Mouse (Mus musculus): ENCODE data around the gene H6pd. TPM values are rescaled to one million over a fixed set of nuclear protein-coding genes. Genes with fewer than 3 reads are reported as not detected.

H6pd gene
- total and polyA plus RNA-seq, 3 experiments, result 6.9 to 10.8 TPM; not detected in 1

- no peaks in the 10 kb centered on the region for H3K9me3 ChIP-seq (replicated peaks; ENCODE audit: insufficient read depth, low read length)
- H3K27me3 ChIP-seq (ENCODE audit: control insufficient read depth in 1 of 2, insufficient read depth in 2 of 2, low read length in 2 of 2), result peaks cover 7 to 8% of the 10 kb centered on the region in 2 experiments
- H3K79me2 ChIP-seq (ENCODE audit: control insufficient read depth, insufficient read depth, low read length, poor library complexity), result no peaks in the 10 kb centered on the region
- H3K9ac ChIP-seq (ENCODE audit: control insufficient read depth, low read depth, low read length, poor library complexity, severe bottlenecking), result no peak overlapping the region
- H3K4me3 ChIP-seq (ENCODE audit: control insufficient read depth in 1 of 2, insufficient read depth in 1 of 2, low read depth in 2 of 2, low read length in 2 of 2), result no peak overlapping the region
- no peak for DNase-seq (ENCODE audit: low read depth, low spot score)
- H3K36me3 ChIP-seq (ENCODE audit: control insufficient read depth in 1 of 2, insufficient read depth in 2 of 2, low read length in 2 of 2), result peaks cover 0 to 8% of the 10 kb centered on the region in 2 experiments; a peak in 2 of 4 replicates
- TF ChIP-seq NRF1 (IDR thresholded peaks at IDR 0.05; ENCODE audit: insufficient read depth, low read depth, low read length, poor library complexity, severe bottlenecking), result no peak
- no peak for TF ChIP-seq GABPA (IDR thresholded peaks at IDR 0.05; ENCODE audit: low read depth, low read length)
- TF ChIP-seq RAD21 (IDR thresholded peaks at IDR 0.05; ENCODE audit: low read depth, low read length), result no peak
- no peak for TF ChIP-seq ZC3H11A (IDR thresholded peaks at IDR 0.05; ENCODE audit: low read depth, low read length)
- no peak for TF ChIP-seq CHD1 (IDR thresholded peaks at IDR 0.05; ENCODE audit: low read depth, low read length)
- no peak for TF ChIP-seq MYC (IDR thresholded peaks at IDR 0.05; ENCODE audit: low read depth, low read length)
- no peak for TF ChIP-seq MEF2A (IDR thresholded peaks at IDR 0.05; ENCODE audit: extremely low read depth, insufficient replicate concordance, low read depth, low read length, poor library complexity, severe bottlenecking)
- TF ChIP-seq TAL1 (IDR thresholded peaks at IDR 0.05; ENCODE audit: low read length), result no peak
- no peak for TF ChIP-seq GATA1 (IDR thresholded peaks at IDR 0.05; ENCODE audit: low read depth, low read length)
- no peak for TF ChIP-seq BHLHE40 (IDR thresholded peaks at IDR 0.05; ENCODE audit: borderline replicate concordance, low read depth, low read length)
- no peak for TF ChIP-seq TBP (IDR thresholded peaks at IDR 0.05; ENCODE audit: low read depth, low read length)
- TF ChIP-seq EP300 (IDR thresholded peaks at IDR 0.05; ENCODE audit: low read depth in 1 of 2, low read length in 2 of 2), result no peak
- TF ChIP-seq NELFE (IDR thresholded peaks at IDR 0.05; ENCODE audit: low read depth, low read length), result no peak
- TF ChIP-seq ZNF384 (IDR thresholded peaks at IDR 0.05; ENCODE audit: low read depth, low read length), result no peak
- no peak for TF ChIP-seq POLR2A (IDR thresholded peaks at IDR 0.05; ENCODE audit: control insufficient read depth in 1 of 2, insufficient read depth in 1 of 2, low read depth in 1 of 2, low read length in 2 of 2, poor library complexity in 1 of 2)
- no peak for TF ChIP-seq ELF1 (IDR thresholded peaks at IDR 0.05; ENCODE audit: low read depth, low read length)
- no peak for TF ChIP-seq MAZ (IDR thresholded peaks at IDR 0.05; ENCODE audit: low read depth, low read length)
- TF ChIP-seq JUND (IDR thresholded peaks at IDR 0.05; ENCODE audit: low read depth, low read length), result no peak
- H3K4me1 ChIP-seq (ENCODE audit: control insufficient read depth in 1 of 2, insufficient read depth in 2 of 2, low read length in 2 of 2), result peaks cover 2 to 11% of the 10 kb centered on the region in 2 experiments; a peak in 3 of 4 replicates
- no peak overlapping the region for H3K27ac ChIP-seq (ENCODE audit: control insufficient read depth, low read depth, low read length)
Observed at GRCm38 (mm10) chr4:150038533-150038932, 29.7 kb upstream of the H6pd start.

GRCm38 (mm10) chr4:150036094-150036493, 27.3 kb upstream of the H6pd start:
- Histone ChIP-seq H3K9ac (ENCODE audit: control insufficient read depth, low read depth, low read length, poor library complexity, severe bottlenecking) (no peak overlapping the region), H3K27me3 (ENCODE audit: control insufficient read depth in 1 of 2, insufficient read depth in 2 of 2, low read length in 2 of 2) (peaks cover 11 to 12% of the 10 kb centered on the region in 2 experiments), H3K4me1 (ENCODE audit: control insufficient read depth in 1 of 2, insufficient read depth in 2 of 2, low read length in 2 of 2) (peaks cover 2 to 11% of the 10 kb centered on the region in 2 experiments; a peak in 3 of 4 replicates), H3K27ac (ENCODE audit: control insufficient read depth, low read depth, low read length) (no peak overlapping the region), H3K9me3 (replicated peaks; ENCODE audit: insufficient read depth, low read length) (no peaks in the 10 kb centered on the region), H3K79me2 (ENCODE audit: control insufficient read depth, insufficient read depth, low read length, poor library complexity) (no peaks in the 10 kb centered on the region), H3K4me3 (ENCODE audit: control insufficient read depth in 1 of 2, insufficient read depth in 1 of 2, low read depth in 2 of 2, low read length in 2 of 2) (no peak overlapping the region), H3K36me3 (ENCODE audit: control insufficient read depth in 1 of 2, insufficient read depth in 2 of 2, low read length in 2 of 2) (peaks cover 0 to 8% of the 10 kb centered on the region in 2 experiments; a peak in 2 of 4 replicates)
- no peak for DNase-seq (ENCODE audit: low read depth, low spot score)
- TF ChIP-seq UBTF (IDR thresholded peaks at IDR 0.05; ENCODE audit: borderline replicate concordance, insufficient read depth, low read depth, low read length) (no peak), MAFK (IDR thresholded peaks at IDR 0.05; ENCODE audit: borderline replicate concordance, low read depth, low read length) (no peak)
